Mouse (Mus musculus) megakaryocyte, embryonic 14.5 days (primary cell): ENCODE measurements at regions not wholly inside any gene's neighbourhood (a gene's known extent, or its start where the extent isn't known, plus 50 kb on each side); places are given as distances from the start of the nearest gene placed in this dataset.

Experiments
- FLI1 ChIP-seq: IDR thresholded peaks from 2 replicates; pipeline ENCODE4 v1.6.1; 2012; ENCODE audit warnings: low read length, inconsistent platforms, mixed read lengths
- GATA1 ChIP-seq: IDR thresholded peaks from 3 replicates; pipeline ENCODE4 v1.6.1; 2012; ENCODE audit warnings: mixed read lengths, low read length, inconsistent platforms, borderline replicate concordance

- TF ChIP-seq FLI1 = no peak
- no peak for TF ChIP-seq GATA1
Observed at GRCm38 (mm10) chr13:72809226-72809625, 180.6 kb downstream of the Irx2 start.
